Mouse (Mus musculus) heart, adult 18-20 months (tissue): ENCODE measurements around the gene Gm14325. TPM values are rescaled to one million over a fixed set of nuclear protein-coding genes. Genes with fewer than 3 reads are reported as not detected.
"Not testable (repeated sequence)": the region's sequence is repeated elsewhere in the genome, so short reads cannot be mapped to it uniquely, and the experiment has no call there.

Experiments used
- DNase-seq, 2 experiments: peaks; one replicate each; pipeline ENCODE4 v3.0.0; 2021 to 2022; ENCODE audit warnings: mixed read lengths in 1 of 2
- long read RNA-seq, 2 experiments: library from polyadenylated mRNA; stranded (forward); transcript quantifications; one replicate each; pipeline ENCODE4 v2.0.0; 2021
- total RNA-seq, 2 experiments: library from RNA; stranded (reverse); gene quantifications; 2 replicates each; pipeline ENCODE4 v1.2.3; 2021

Gm14325 gene
- total RNA-seq, result 100 to 1,000 TPM in 1 of 2 experiments, 10 to 100 TPM in 1; 86.7 to 109 TPM
- long read RNA-seq, experiment 1, transcript Gm14325-202 (3 exons, 310 nt), result major isoform, 25 of 33 reads
- long read RNA-seq, experiment 1, transcript Gm14325-201 (4 exons, 1,576 nt), result minor isoform, 5 of 33 reads
- long read RNA-seq, experiment 1, partial matches to known transcripts, result 1 of 33 reads
- long read RNA-seq, experiment 1, other reads (novel, unspliced or antisense), result 1 of 33 reads
- long read RNA-seq, experiment 2, transcript Gm14325-202 (3 exons, 310 nt), result major isoform, 13 of 14 reads
- long read RNA-seq, experiment 2, partial matches to known transcripts, result 1 of 14 reads
- long read RNA-seq, experiment 2, other reads (novel, unspliced or antisense), result 0 of 14 reads

DNA sequence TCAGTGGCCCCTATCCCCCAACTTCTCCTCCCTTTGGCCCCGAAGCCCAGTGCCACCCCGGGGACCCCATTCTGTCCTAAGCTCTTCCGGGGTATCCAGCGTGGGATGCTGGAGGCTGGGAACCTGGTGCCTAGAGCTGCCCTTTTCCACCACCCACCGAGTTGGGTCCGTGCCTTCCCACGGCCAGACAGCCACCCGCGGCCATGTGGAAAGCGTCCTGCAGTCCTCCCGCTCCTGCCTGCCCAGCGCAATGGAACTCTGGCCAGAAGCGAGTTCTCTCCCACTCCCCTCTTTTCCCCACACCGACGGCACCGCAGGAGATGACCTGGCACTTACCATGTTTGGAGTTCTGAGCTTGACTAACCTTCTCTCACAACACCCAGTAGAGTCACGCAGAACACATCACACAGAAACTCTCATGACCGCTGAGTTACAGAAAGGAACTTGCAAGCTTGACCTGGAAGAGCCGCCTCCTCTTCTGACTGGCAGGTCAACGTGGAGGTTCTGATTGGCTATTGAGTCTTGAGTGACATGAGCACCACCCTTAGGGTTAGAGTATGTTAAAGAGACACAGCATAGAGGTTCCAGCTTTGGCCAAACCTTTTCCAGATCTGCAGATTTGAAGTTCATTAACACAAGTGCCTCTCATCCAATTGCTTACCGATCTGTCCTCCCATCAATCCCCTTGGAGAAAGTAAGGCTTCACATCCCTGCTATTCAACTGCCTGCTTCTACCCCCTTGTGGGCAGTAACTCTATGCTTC lies at the start of gene Gm14325:
Gm14325 (minus strand) TSS at position 436 of the 763 bp plus-strand sequence.
- peak; percentile 84 to 91 for DNase-seq

DNA sequence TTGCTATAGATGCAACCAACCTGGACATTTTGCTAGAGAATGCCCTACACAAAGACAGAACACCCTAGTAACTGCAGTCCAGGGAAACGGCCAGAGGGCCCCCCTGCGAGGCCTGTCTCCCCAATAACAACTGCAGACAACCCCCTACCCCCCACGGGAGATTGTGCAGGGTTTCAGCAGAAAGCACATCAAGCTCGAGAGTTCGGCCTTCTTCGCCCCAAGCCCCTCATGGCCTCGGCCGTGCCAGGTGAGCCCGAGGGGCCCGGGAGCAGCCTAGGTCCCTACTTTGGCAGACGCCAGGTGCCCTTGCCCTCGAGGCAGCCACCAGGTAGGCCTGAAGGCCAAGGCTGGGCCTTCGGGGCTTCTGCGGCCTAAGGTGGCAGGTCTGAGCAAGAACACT lies 47.6 kb upstream of the Gm14325 start:
- DNase-seq, result not testable (repeated sequence)

DNA sequence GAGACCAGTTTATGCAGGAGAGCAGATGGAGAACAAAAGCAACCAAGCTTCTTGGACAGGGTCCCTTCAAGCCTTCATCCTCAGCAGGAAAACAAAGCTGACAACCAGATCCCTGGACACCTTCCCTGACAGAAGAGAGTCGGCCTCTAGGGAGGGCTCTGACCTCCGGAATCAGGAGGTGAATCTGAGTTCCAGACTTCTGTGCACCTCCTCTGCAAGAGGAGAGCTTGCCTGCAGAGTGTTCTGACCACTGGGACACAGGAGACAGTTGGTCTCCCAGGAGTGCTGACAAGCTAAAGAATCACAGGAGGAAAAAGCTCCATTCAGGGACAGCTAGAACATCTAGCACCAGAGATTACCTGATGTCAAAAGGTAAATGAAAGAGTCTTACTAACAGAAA lies 22.1 kb upstream of the Gm14325 start:
- DNase-seq, result not testable (repeated sequence)

DNA sequence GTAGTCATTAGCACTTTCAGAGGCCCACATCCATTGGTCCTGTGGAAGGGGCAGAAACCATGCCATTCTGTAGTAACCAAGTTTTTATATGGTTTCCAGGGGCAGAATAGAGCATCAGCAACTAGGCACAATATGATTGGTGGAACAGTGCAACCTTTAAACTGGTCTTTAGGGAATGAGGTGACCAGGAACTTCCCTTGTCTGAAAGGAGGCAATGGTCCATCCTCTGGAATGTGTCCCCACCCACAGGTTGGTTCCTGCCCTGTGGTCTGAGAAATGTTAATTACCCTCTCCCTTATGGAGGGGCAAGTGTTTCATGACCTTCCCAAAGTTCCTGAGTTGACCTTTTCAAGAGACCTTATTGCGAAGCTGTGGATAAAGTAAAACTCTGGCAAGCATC lies 3.5 kb upstream of the Gm14325 start:
- DNase-seq, result not testable (repeated sequence)

DNA sequence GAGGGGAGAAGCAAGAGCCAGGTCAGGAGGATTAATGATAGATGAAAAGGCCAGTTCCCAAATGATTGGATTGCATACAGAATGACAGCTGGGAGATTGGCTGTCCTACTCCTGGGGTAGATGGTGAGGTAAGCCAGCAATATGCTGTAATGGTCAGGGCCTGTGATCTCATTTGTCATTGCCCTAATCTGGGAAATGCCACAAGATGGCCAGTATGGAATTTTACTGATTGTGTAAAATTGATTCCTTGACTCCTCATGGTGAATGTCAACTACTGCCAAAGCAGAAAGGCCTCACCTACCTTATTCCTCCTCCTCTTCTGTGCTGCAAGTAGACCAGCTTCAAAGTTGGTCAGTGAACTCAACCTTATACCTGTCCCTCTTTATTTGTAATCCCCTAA lies 3.4 kb downstream of the Gm14325 start:
- not testable (repeated sequence) for DNase-seq

DNA sequence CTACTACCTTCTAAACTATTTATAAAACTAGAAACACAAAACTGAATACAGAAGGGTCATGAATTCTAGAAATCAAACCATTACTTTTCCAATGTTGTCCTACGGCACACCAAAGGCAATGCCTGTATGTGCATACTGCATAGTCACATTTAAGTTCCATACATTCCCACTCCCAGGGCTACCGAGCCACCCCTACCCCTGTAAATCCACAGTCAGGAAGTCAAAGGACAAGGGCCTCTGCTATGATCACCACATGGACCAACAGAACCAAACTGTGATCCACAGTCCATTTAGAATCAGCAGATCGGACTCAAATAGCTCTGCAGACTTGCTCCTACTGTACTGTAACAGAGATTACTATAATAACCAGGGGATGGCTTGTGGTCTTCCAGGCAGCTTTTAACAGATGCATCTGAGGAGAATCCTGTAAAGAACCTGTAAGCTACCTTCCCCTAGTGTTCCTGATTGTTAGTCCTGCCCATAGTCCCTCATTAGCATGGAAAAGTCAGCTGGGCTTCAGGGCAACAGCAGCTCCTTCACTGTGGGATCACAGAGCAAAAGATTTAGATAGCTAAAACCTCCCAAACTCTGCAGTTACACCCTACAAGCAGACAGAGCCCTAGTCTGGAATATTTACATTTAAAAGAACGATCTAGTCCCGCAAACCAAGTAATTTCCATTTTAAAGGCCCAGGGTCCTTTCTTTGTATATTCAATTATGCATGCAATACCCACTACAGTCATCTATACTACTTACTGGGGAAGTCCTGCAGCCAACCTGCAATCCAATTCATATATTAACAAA lies 4.2 kb downstream of the Gm14325 start:
- not testable (repeated sequence) for DNase-seq

DNA sequence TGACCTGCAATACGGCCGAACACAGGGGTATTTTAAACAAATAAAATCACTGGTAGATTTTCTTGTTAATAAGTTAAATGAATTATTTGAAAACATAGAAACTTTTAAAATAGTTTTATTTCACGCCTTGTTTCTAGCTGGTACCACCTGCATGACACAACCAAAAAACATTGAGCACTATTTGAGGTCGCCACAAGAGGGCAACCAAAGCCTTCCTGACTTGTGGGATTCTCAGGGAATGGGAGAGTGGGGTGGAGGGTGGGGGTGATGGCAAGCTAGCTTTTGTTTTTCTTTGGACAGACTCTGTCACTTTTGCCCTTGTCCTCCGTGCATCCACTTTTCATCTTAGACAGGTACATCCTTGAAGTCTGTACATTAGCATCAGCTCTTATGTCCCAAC lies 18.2 kb downstream of the Gm14325 start:
- peak; percentile 44 to 77 for DNase-seq

DNA sequence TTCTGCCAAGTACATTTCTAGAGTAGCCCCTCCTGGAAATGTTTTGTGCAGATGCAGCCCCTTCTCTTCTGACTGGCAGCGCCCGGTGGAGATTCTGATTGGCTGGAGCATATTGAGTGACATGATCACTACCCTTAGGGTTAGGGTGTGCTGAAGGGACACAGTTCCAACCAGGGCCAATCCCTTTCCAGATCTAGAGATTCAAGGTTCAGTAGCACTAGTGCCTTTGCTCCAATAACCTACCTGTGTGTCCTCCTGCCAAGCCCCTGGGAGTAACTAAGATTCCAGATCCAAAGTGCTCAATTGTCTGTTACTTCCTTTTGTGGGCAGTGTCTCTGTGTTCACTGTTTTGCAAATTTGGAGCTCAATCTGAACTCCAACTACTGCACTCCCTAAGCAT lies 34.0 kb downstream of the Gm14325 start:
- not testable (repeated sequence) for DNase-seq

DNA sequence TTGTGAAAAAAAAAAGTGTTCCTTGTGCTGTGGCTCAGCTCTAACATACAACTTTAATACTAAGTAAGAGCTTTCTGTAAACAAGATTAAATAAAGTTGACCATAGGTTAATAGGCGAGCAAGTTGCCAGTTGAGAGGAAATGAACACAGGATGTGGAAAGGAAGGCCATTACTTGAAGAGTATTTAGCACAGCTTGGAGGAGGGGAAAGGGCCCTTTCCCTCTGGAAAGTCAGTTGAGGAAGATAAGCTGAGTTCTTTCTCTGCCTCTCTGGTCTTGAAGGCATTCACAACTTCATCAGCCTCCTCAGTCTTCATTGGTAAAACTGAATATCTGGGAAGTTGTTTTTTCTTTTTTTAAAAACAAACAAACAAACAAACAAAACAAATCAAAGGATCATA lies 52.8 kb downstream of the Gm14325 start:
- DNase-seq, result not testable (repeated sequence)

Other genes with a start within 250 kb of the Gm14325 start
- gene Gm14322, start 81.0 kb downstream of the Gm14325 start, total RNA-seq, result 10 to 100 TPM; 17.0 to 20.9 TPM
- gene Gm14327, start 56.8 kb upstream of the Gm14325 start, total RNA-seq, result 10 to 100 TPM; 47.3 to 59.0 TPM
- gene Zfp972, start 85.3 kb upstream of the Gm14325 start, total RNA-seq, result under 1 TPM; 0.82 to 0.95 TPM
- gene Gm14326, start 117.0 kb upstream of the Gm14325 start, total RNA-seq, result 10 to 100 TPM; 39.1 to 42.1 TPM
- 100 to 1,000 TPM in 1 of 2 experiments, 10 to 100 TPM in 1; 97.5 to 107 TPM for gene Zfp971, start 182.9 kb upstream of the Gm14325 start, total RNA-seq
- gene Zfp931, start 238.1 kb upstream of the Gm14325 start, total RNA-seq, result 10 to 100 TPM; 13.2 to 14.2 TPM